Mouse (Mus musculus) olfactory bulb, adult 2 months (tissue): ENCODE data around the gene Sumo1.

Experiments
- CTCF ChIP-seq: fragments of 200-500 bp; IDR thresholded peaks from 2 replicates; pipeline ENCODE4 v1.5.1; 2012; ENCODE audit warnings: low read depth, mild to moderate bottlenecking, low read length, moderate library complexity; ENCODE audit not compliant: insufficient read depth
- POLR2A ChIP-seq: fragments of 200-500 bp; IDR thresholded peaks from 2 replicates; pipeline ENCODE4 v1.6.1; 2012; ENCODE audit warnings: mild to moderate bottlenecking, low read depth, low read length, moderate library complexity; ENCODE audit not compliant: insufficient read depth

- TF ChIP-seq CTCF, result no peak
- TF ChIP-seq POLR2A, result no peak
Measured at GRCm38 (mm10) chr1:59609458-59609857, 61.2 kb downstream of the Sumo1 start.
